Mouse (Mus musculus): Measurements from ENCODE around the gene Syt7. TPM values are rescaled to one million over a fixed set of nuclear protein-coding genes. Genes with fewer than 3 reads are reported as not detected.

Gene Syt7
- total RNA-seq, 1 experiment from 2014 or later, result not detected

GRCm38 (mm10) chr19:10448275-10448674, 59.4 kb downstream of the Syt7 start:
- no peak for ATAC-seq (ENCODE audit: extremely low read depth, insufficient number of reproducible peaks, low FRiP score, poor library complexity, severe bottlenecking)

- ATAC-seq (ENCODE audit: extremely low read depth, insufficient number of reproducible peaks, low FRiP score, poor library complexity, severe bottlenecking), result no peak
Measured at GRCm38 (mm10) chr19:10449190-10449589, 60.3 kb downstream of the Syt7 start.

- ATAC-seq (ENCODE audit: extremely low read depth, insufficient number of reproducible peaks, low FRiP score, poor library complexity, severe bottlenecking), result peak; percentile 39; the same call in 1 of the 2 replicates
Measured at GRCm38 (mm10) chr19:10449708-10450107, 60.8 kb downstream of the Syt7 start.

DNA sequence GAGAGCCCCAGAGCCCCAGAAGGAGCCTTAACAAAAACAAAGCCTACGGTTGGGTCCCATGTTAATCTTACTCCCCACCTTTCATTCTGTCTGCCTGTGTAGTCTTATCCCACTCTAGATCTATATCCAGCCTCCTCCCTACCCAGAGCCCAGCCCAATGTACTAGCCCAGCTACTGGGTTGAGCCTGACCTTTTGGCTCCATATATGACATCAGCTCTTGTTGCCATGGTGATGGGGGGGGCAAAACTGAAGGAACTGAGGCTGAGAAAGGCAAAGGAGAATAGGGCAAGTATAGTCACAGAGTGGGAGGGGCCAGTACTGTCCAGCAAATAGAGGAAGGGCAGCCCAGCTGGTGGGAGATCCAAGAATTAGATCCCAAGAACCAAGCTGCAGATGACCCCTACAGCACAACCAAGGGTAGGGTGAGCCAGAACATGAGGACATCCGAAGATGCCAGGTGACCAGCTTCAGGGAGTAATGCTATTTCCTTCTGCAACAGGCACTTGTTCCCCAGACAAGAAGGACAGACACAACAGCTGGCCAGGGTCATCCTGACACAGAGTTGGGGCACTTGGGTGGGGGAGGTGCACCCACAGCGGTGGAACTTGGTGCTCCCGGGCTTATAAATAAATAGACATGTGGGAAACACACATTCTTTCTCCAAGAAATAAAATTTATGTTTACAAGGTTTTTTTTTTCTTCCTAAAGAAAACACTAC, 66.0 kb downstream of the Syt7 start:
- ATAC-seq (ENCODE audit: extremely low read depth, insufficient number of reproducible peaks, low FRiP score, poor library complexity, severe bottlenecking), result no peak

GRCm38 (mm10) chr19:10455437-10455806, 66.5 kb downstream of the Syt7 start:
- no peak for ATAC-seq (ENCODE audit: extremely low read depth, insufficient number of reproducible peaks, low FRiP score, poor library complexity, severe bottlenecking)

- no peak for ATAC-seq (ENCODE audit: extremely low read depth, insufficient number of reproducible peaks, low FRiP score, poor library complexity, severe bottlenecking)
Measured at GRCm38 (mm10) chr19:10456752-10457483, 68.0 kb downstream of the Syt7 start, which contains the start of gene Lrrc10b. TSS of gene Lrrc10b (minus strand) at chr19:10457473.

- no peak for ATAC-seq (ENCODE audit: extremely low read depth, insufficient number of reproducible peaks, low FRiP score, poor library complexity, severe bottlenecking)
Measured at GRCm38 (mm10) chr19:10457484-10457800, 68.6 kb downstream of the Syt7 start.

DNA sequence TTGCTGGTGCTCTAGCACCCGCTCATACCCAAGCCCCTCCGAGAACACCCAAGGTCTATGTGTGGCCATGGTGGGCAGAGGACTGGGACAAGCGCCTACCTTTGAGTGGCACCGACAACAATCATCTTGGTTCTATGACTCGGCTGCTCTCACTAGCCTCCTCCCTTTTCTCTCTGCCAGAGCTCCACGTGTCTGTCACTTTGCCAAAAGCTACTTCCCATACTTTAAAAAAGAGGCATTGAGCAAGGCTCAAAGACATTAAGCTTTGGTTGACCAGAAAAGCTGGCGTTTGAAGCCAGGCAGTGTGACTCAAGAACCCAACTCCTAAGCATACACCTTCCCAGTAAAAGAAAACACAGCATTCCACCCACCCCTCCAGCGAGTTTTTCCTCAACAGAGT, 69.2 kb downstream of the Syt7 start:
- ATAC-seq (ENCODE audit: extremely low read depth, insufficient number of reproducible peaks, low FRiP score, poor library complexity, severe bottlenecking), result no peak

GRCm38 (mm10) chr19:10459907-10460306, 71.0 kb downstream of the Syt7 start:
- no peak for ATAC-seq (ENCODE audit: extremely low read depth, insufficient number of reproducible peaks, low FRiP score, poor library complexity, severe bottlenecking)

GRCm38 (mm10) chr19:10461584-10461983, 72.7 kb downstream of the Syt7 start:
- no peak for ATAC-seq (ENCODE audit: extremely low read depth, insufficient number of reproducible peaks, low FRiP score, poor library complexity, severe bottlenecking)

GRCm38 (mm10) chr19:10464427-10464826, 75.5 kb downstream of the Syt7 start:
- ATAC-seq (ENCODE audit: extremely low read depth, insufficient number of reproducible peaks, low FRiP score, poor library complexity, severe bottlenecking), result no peak

GRCm38 (mm10) chr19:10469171-10469658, 80.3 kb downstream of the Syt7 start:
- ATAC-seq (ENCODE audit: extremely low read depth, insufficient number of reproducible peaks, low FRiP score, poor library complexity, severe bottlenecking), result no peak

- ATAC-seq (ENCODE audit: extremely low read depth, insufficient number of reproducible peaks, low FRiP score, poor library complexity, severe bottlenecking), result no peak
Measured at GRCm38 (mm10) chr19:10472958-10473357, 84.1 kb downstream of the Syt7 start.

- ATAC-seq (ENCODE audit: extremely low read depth, insufficient number of reproducible peaks, low FRiP score, poor library complexity, severe bottlenecking), result no peak
Measured at GRCm38 (mm10) chr19:10473779-10474178, 84.9 kb downstream of the Syt7 start.

GRCm38 (mm10) chr19:10479541-10479940, 90.7 kb downstream of the Syt7 start:
- ATAC-seq (ENCODE audit: extremely low read depth, insufficient number of reproducible peaks, low FRiP score, poor library complexity, severe bottlenecking), result no peak

- no peak for ATAC-seq (ENCODE audit: extremely low read depth, insufficient number of reproducible peaks, low FRiP score, poor library complexity, severe bottlenecking)
Measured at GRCm38 (mm10) chr19:10482703-10483102, 93.8 kb downstream of the Syt7 start, which contains the start of gene Ppp1r32. TSS of gene Ppp1r32 (minus strand) at chr19:10482928.

DNA sequence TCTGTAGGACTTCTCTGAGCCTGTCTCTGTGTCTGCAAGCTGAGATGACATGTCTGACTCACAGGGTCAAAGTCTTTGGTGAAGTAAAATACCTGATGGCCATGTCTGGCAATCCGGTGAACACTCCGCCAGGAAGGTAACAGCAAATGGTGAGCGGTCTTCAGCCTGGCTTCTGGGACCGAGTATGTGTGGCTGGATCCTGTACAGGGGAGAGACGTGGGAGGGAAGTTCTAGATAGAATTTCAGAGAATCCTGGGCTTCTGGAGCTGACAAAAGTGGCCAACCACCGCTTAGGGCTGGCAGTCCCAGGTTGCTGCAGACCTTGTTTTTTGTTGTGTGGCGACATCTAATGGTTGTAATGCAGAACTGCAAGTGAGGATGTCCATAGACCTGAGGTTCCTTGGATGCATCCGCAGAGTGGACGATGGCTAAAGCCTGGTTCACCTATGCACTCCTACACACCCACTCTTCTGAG, 97.4 kb downstream of the Syt7 start:
- ATAC-seq (ENCODE audit: extremely low read depth, insufficient number of reproducible peaks, low FRiP score, poor library complexity, severe bottlenecking), result peak; percentile 53; the same call in 1 of the 2 replicates

- ATAC-seq (ENCODE audit: extremely low read depth, insufficient number of reproducible peaks, low FRiP score, poor library complexity, severe bottlenecking), result no peak
Measured at GRCm38 (mm10) chr19:10495670-10496069, 106.8 kb downstream of the Syt7 start.

- ATAC-seq (ENCODE audit: extremely low read depth, insufficient number of reproducible peaks, low FRiP score, poor library complexity, severe bottlenecking), result no peak
Measured at GRCm38 (mm10) chr19:10496976-10497375, 108.1 kb downstream of the Syt7 start.

DNA sequence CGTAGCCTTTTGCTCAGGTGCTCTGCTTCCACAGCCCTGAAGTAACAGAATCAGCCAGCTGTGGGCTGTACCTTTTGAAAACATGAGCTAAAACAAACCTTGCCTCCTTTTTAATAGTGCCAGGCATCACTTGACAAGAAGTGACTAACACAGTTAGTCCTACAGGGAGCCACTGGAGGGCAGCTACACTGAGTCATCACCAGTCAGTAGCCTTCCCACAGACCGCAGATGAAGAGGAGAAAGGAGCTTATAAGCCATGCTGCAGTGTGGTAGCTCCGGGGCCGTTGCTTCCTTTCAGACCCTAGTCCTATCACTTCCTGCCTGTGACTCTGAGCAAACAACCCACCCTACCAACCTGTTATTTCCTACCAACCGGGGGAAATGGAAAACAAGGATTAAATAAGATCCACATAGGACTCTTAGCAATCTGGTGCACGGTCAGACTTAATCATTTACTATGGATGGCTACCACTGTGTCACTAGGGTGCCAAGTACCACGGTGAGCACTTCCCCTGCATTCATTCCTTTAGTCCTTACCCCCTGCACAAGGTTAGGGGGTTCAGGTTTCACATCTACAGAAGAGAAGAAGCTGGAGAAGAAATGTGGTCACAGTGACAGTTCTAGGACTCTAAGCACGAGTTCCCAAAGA, 108.7 kb downstream of the Syt7 start:
- no peak for ATAC-seq (ENCODE audit: extremely low read depth, insufficient number of reproducible peaks, low FRiP score, poor library complexity, severe bottlenecking)
